Mouse (Mus musculus) lung, embryonic 14.5 days (tissue): Measurements from ENCODE around the gene Ddhd1. TPM values are rescaled to one million over a fixed set of nuclear protein-coding genes. Genes with fewer than 3 reads are reported as not detected.
A peak's percentile ranks its signal among the peaks of the same experiment; 100 is the strongest.

ENCODE experiments used
- ATAC-seq: fragments of 200-750 bp; cut with Nextera tagmentation; 2 replicates; pipeline ENCODE4 v1.8.0; 2017; ENCODE audit warnings: mild to moderate bottlenecking, moderate TSS enrichment, moderate library complexity; ENCODE audit not compliant: insufficient read depth
- DNase-seq: peaks from one replicate; pipeline ENCODE4 v3.0.0-alpha.2; 2015
- H3K27ac ChIP-seq: fragments of 300-500 bp; sonication (generic); 2 replicates; pipeline ENCODE4 v1.5.1; 2014; ENCODE audit warnings: low read depth, mild to moderate bottlenecking, moderate library complexity
- H3K27me3 ChIP-seq: fragments of 300-500 bp; sonication (generic); 2 replicates; pipeline ENCODE4 v1.6.1; 2014; ENCODE audit warnings: low read length, control low read depth; ENCODE audit not compliant: insufficient read depth
- H3K36me3 ChIP-seq: fragments of 300-500 bp; sonication (generic); 2 replicates; pipeline ENCODE4 v1.6.1; 2014; ENCODE audit warnings: control low read depth; ENCODE audit not compliant: insufficient read depth
- H3K4me1 ChIP-seq: fragments of 300-500 bp; sonication (generic); 2 replicates; pipeline ENCODE4 v1.6.1; 2014; ENCODE audit warnings: antibody characterized with exemption, control low read depth; ENCODE audit not compliant: insufficient read depth
- H3K4me2 ChIP-seq: fragments of 300-500 bp; sonication (generic); 2 replicates; pipeline ENCODE4 v1.6.1; 2014; ENCODE audit warnings: mild to moderate bottlenecking
- H3K4me3 ChIP-seq: fragments of 300-500 bp; sonication (generic); 2 replicates; pipeline ENCODE4 v1.5.1; 2014; ENCODE audit warnings: low read depth, low read length
- H3K9ac ChIP-seq: fragments of 300-500 bp; sonication (generic); 2 replicates; pipeline ENCODE4 v1.6.1; 2014
- H3K9me3 ChIP-seq: fragments of 300-500 bp; sonication (generic); 2 replicates; pipeline ENCODE4 v1.6.1; 2016; ENCODE audit warnings: low read depth, low read length, control low read depth
- CTCF ChIP-seq: IDR thresholded peaks from 2 replicates; pipeline ENCODE4 v1.5.1; 2016; ENCODE audit warnings: antibody characterized with exemption, low read depth
- WGBS: fragments of 180-500 bp; shearing (Covaris S2); extraction: QIAGEN DNeasy Blood & Tissue Kit; methylation state at CpG from one replicate; pipeline ENCODE4 v1.1.7; 2014; 5-methylcytosine and 5-hydroxymethylcytosine counted together
- microRNA-seq: library from miRNA; unstranded; fragments of <30 nt; microRNA quantifications from one replicate; pipeline ENCODE4, GENCODE M21; 2016; ENCODE audit warnings: borderline number of aligned reads
- polyA plus RNA-seq: library from polyadenylated mRNA; unstranded; fragments of >200 nt; fragmentation: Nextera tagmentation; extraction: Ambion mirVana; gene quantifications from 2 replicates; pipeline ENCODE4 v1.2.1, GENCODE M21; 2014

Gene Ddhd1
- polyA plus RNA-seq, 1 experiment from 2014 or later, result 8.5 TPM

GRCm38 (mm10) chr14:45548118-45548517 is 109.8 kb downstream of the Ddhd1 start:
- DNase-seq (no peak), ATAC-seq (no peak)
- H3K9ac ChIP-seq, result no peak overlapping the region
- 69% methylated on average over 3 of the region's 3 CpGs for WGBS
- H3K4me3 ChIP-seq, result no peak overlapping the region
- H3K4me2 ChIP-seq, result no peak overlapping the region
- H3K27me3 ChIP-seq, result no peaks in the 10 kb centered on the region
- no peaks in the 10 kb centered on the region for H3K36me3 ChIP-seq
- no peaks in the 10 kb centered on the region; the same call in 1 of the 2 replicates for H3K4me1 ChIP-seq
- H3K9me3 ChIP-seq, result no peaks in the 10 kb centered on the region
- no peak overlapping the region for H3K27ac ChIP-seq
- peak; percentile 64 for TF ChIP-seq CTCF

- Histone ChIP-seq H3K36me3 (no peaks in the 10 kb centered on the region), H3K4me1 (peaks cover 4% of the 10 kb centered on the region; the same call in 1 of the 2 replicates), H3K27ac (no peak overlapping the region), H3K4me3 (no peak overlapping the region), H3K9ac (no peak overlapping the region), H3K9me3 (no peaks in the 10 kb centered on the region), H3K4me2 (no peak overlapping the region), H3K27me3 (no peaks in the 10 kb centered on the region)
- DNase-seq (no peak), ATAC-seq (no peak)
- WGBS, result 78% methylated on average over 7 of the region's 7 CpGs
- TF ChIP-seq CTCF, result no peak
Measured at GRCm38 (mm10) chr14:45544905-45545304, 113.0 kb downstream of the Ddhd1 start.

GRCm38 (mm10) chr14:45544026-45544425 is 113.9 kb downstream of the Ddhd1 start:
- ATAC-seq, result no peak
- Histone ChIP-seq H3K9me3 (no peaks in the 10 kb centered on the region), H3K4me2 (no peak overlapping the region), H3K27ac (no peak overlapping the region), H3K4me3 (no peak overlapping the region), H3K4me1 (peaks cover 8% of the 10 kb centered on the region; the same call in 1 of the 2 replicates), H3K9ac (no peak overlapping the region), H3K27me3 (no peaks in the 10 kb centered on the region), H3K36me3 (no peaks in the 10 kb centered on the region)
- 69% methylated on average over 5 of the region's 6 CpGs for WGBS
- no peak for TF ChIP-seq CTCF
- no peak for DNase-seq

GRCm38 (mm10) chr14:45539659-45540468 is 118.1 kb downstream of the Ddhd1 start:
- Histone ChIP-seq H3K9ac (no peak overlapping the region), H3K4me3 (no peak overlapping the region), H3K4me1 (peaks cover 8% of the 10 kb centered on the region; the same call in 1 of the 2 replicates), H3K36me3 (no peaks in the 10 kb centered on the region), H3K9me3 (no peaks in the 10 kb centered on the region), H3K27me3 (no peaks in the 10 kb centered on the region), H3K27ac (peak overlapping the region; percentile 83), H3K4me2 (peak overlapping the region; percentile 7; the same call in 1 of the 2 replicates)
- DNase-seq, result peak; percentile 89
- TF ChIP-seq CTCF, result peak; percentile 79
- peak; percentile 82 for ATAC-seq
- 27% methylated on average over 12 of the region's 12 CpGs for WGBS

Small RNAs within 50 kb of the gene (microRNA-seq; reads per million reads assigned to microRNA genes)
- gene Mir5131, result 1.2 reads per million

Other genes starting within 250 kb of the Ddhd1 start
- gene Fermt2, start 128.0 kb downstream of the Ddhd1 start, polyA plus RNA-seq, result 209 and 229 TPM in 2 replicates